14 mouse cellular contexts compared by ENCODE assay signal in genomic region chr6:54242286-54242685, GRCm38 (mm10).
DNase-seq lines count a peak whose midpoint lies in the region; ATAC-seq and TF ChIP-seq lines count a peak whose summit lies in the region.
"Had no signal": no experiment of that assay in that cellular context is flagged by ENCODE, and none has a peak within 500 bp of the region (broad histone marks: within the 10 kb centered on the region; RNA-seq: fewer than 3 reads in every experiment).

No protein-coding gene starts in this region.

- no peak; the same call in 1 of the 2 replicates for ATAC-seq in forebrain, embryonic 16.5 days
- ATAC-seq in forebrain, embryonic 12.5 days (ENCODE audit: low FRiP score), result no peak
- no peak for ATAC-seq in midbrain, postnatal 0 days (ENCODE audit: low FRiP score)
- ATAC-seq in erythroid progenitor cell, adult 5-6 weeks (replicated peaks; ENCODE audit: low FRiP score, poor library complexity, severe bottlenecking), result no peak
- ATAC-seq in intestine, postnatal 0 days, result no peak
- ATAC-seq: hindbrain, embryonic 16.5 days had no signal

- no peak overlapping the region for H3K4me3 ChIP-seq in forebrain, embryonic 16.5 days (replicated peaks; ENCODE audit: low read length)
- H3K4me3 ChIP-seq in forebrain, embryonic 12.5 days (replicated peaks), result no peak overlapping the region
- H3K4me3 ChIP-seq in layer of hippocampus, adult 2 months, result peak overlapping the region; percentile 30
- no peak overlapping the region for H3K4me3 ChIP-seq in midbrain, postnatal 0 days (ENCODE audit: low read depth, low read length)
- H3K4me3 ChIP-seq in intestine, postnatal 0 days (ENCODE audit: low read depth, low read length), result no peak overlapping the region
- H3K4me3 ChIP-seq: forebrain, embryonic 10.5 days; liver, embryonic 13.5 days; myocyte had no signal

- H3K4me2 ChIP-seq in forebrain, embryonic 16.5 days (ENCODE audit: low read length), result 0 out of 2 replicates have a peak overlapping the region, but pooled peaks have one; percentile 2
- no peak overlapping the region for H3K4me2 ChIP-seq in forebrain, embryonic 12.5 days
- H3K4me2 ChIP-seq in midbrain, postnatal 0 days (ENCODE audit: low read depth, low read length, poor library complexity, severe bottlenecking), result 0 out of 2 replicates have a peak overlapping the region, but pooled peaks have one; percentile 1
- H3K4me2 ChIP-seq in intestine, postnatal 0 days (replicated peaks; ENCODE audit: low read depth), result no peak overlapping the region
- H3K4me2 ChIP-seq: liver, embryonic 13.5 days had no signal

- peak; percentile 29 to 52 for DNase-seq in layer of hippocampus, adult 2 months (ENCODE audit: low spot score in 2 of 2)
- no peak for DNase-seq in layer of hippocampus, adult 9-10 months (ENCODE audit: low spot score)
- peak; percentile 24 for DNase-seq in heart, postnatal 4 days
- peak; percentile 31 for DNase-seq in midbrain, postnatal 0 days (ENCODE audit: low spot score)
- DNase-seq: adrenal gland, postnatal 25 days; liver, embryonic 13.5 days; thymus, postnatal 4 days had no signal

- 0 out of 2 replicates have a peak, but pooled peaks cover 2% of the 10 kb centered on the region for H3K4me1 ChIP-seq in forebrain, embryonic 16.5 days (replicated peaks; ENCODE audit: control insufficient read depth, insufficient read depth, low read length)
- H3K4me1 ChIP-seq in forebrain, embryonic 12.5 days, result no peaks in the 10 kb centered on the region
- no peaks in the 10 kb centered on the region for H3K4me1 ChIP-seq in midbrain, postnatal 0 days (ENCODE audit: insufficient read depth, low read length)
- no peaks in the 10 kb centered on the region for H3K4me1 ChIP-seq in intestine, postnatal 0 days (replicated peaks; ENCODE audit: control insufficient read depth, insufficient read depth, low read length)
- H3K4me1 ChIP-seq: forebrain, embryonic 10.5 days had no signal

- H3K9me3 ChIP-seq in forebrain, embryonic 16.5 days (ENCODE audit: control insufficient read depth, low read length), result no peaks in the 10 kb centered on the region
- H3K9me3 ChIP-seq in forebrain, embryonic 12.5 days, result peaks cover 11% of the 10 kb centered on the region
- no peaks in the 10 kb centered on the region for H3K9me3 ChIP-seq in midbrain, postnatal 0 days (ENCODE audit: low read length)
- H3K9me3 ChIP-seq in intestine, postnatal 0 days (ENCODE audit: control insufficient read depth), result no peaks in the 10 kb centered on the region
- H3K9me3 ChIP-seq: liver, embryonic 13.5 days had no signal

- peak; percentile 46 for TF ChIP-seq CTCF in layer of hippocampus, adult 2 months (conservative IDR thresholded peaks at IDR 0.05)
- peak; percentile 21; the same call in 1 of the 2 replicates for TF ChIP-seq CTCF in midbrain, postnatal 0 days (IDR thresholded peaks at IDR 0.05)
- no peak for TF ChIP-seq CTCF in intestine, postnatal 0 days (IDR thresholded peaks at IDR 0.05; ENCODE audit: low read depth)

- 66% methylated on average over 9 of the region's 9 CpGs for WGBS in forebrain, embryonic 16.5 days
- whole genome bisulfite sequencing in forebrain, embryonic 12.5 days, result 76% methylated on average over 9 of the region's 9 CpGs
- WGBS in midbrain, postnatal 0 days, result 52% methylated on average over 9 of the region's 9 CpGs
- 51% methylated on average over 9 of the region's 9 CpGs for WGBS in intestine, postnatal 0 days

- H3K36me3 ChIP-seq in forebrain, embryonic 16.5 days (ENCODE audit: control insufficient read depth, insufficient read depth), result no peaks in the 10 kb centered on the region
- H3K36me3 ChIP-seq in forebrain, embryonic 12.5 days (replicated peaks), result peaks cover 5% of the 10 kb centered on the region; the same call in 1 of the 2 replicates
- no peaks in the 10 kb centered on the region for H3K36me3 ChIP-seq in midbrain, postnatal 0 days (ENCODE audit: insufficient read depth, low read length)
- no peaks in the 10 kb centered on the region; the same call in 1 of the 2 replicates for H3K36me3 ChIP-seq in intestine, postnatal 0 days (ENCODE audit: control insufficient read depth, insufficient read depth)
- H3K36me3 ChIP-seq: liver, embryonic 13.5 days had no signal

- H3K9ac ChIP-seq in forebrain, embryonic 16.5 days (replicated peaks; ENCODE audit: low read depth, low read length), result no peak overlapping the region
- H3K9ac ChIP-seq in forebrain, embryonic 12.5 days, result no peak overlapping the region
- H3K9ac ChIP-seq in midbrain, postnatal 0 days (replicated peaks; ENCODE audit: low read length, poor library complexity, severe bottlenecking), result no peak overlapping the region
- no peak overlapping the region for H3K9ac ChIP-seq in intestine, postnatal 0 days (ENCODE audit: low read depth, low read length)
- H3K9ac ChIP-seq: liver, embryonic 13.5 days had no signal

- H3K27ac ChIP-seq in forebrain, embryonic 16.5 days (ENCODE audit: low read length), result no peak overlapping the region
- no peak overlapping the region for H3K27ac ChIP-seq in forebrain, embryonic 12.5 days
- H3K27ac ChIP-seq in layer of hippocampus, adult 2 months, result peak overlapping the region; percentile 65
- H3K27ac ChIP-seq in midbrain, postnatal 0 days (ENCODE audit: low read depth, low read length), result no peak overlapping the region
- H3K27ac ChIP-seq in intestine, postnatal 0 days (ENCODE audit: low read depth, low read length), result no peak overlapping the region
- H3K27ac ChIP-seq: forebrain, embryonic 10.5 days; liver, embryonic 13.5 days had no signal

- H3K27me3 ChIP-seq in forebrain, embryonic 16.5 days (replicated peaks; ENCODE audit: control insufficient read depth, insufficient read depth, low read length), result no peaks in the 10 kb centered on the region
- H3K27me3 ChIP-seq in forebrain, embryonic 12.5 days, result no peaks in the 10 kb centered on the region
- H3K27me3 ChIP-seq in midbrain, postnatal 0 days (ENCODE audit: insufficient read depth, low read length), result no peaks in the 10 kb centered on the region
- no peaks in the 10 kb centered on the region for H3K27me3 ChIP-seq in intestine, postnatal 0 days (replicated peaks; ENCODE audit: control insufficient read depth, insufficient read depth, low read length)
- H3K27me3 ChIP-seq: liver, embryonic 13.5 days had no signal

Comparison
In these comparisons a context has a peak if more than half of its experiments do, and no peak if none do; other contexts are left out.
1. H3K4me2 ChIP-seq: peak in forebrain, embryonic 16.5 days (single experiment) and midbrain, postnatal 0 days (single experiment); none in forebrain, embryonic 12.5 days (single experiment) and intestine, postnatal 0 days (single experiment).